Mouse (Mus musculus) forebrain, embryonic 10.5 days (tissue): ENCODE measurements around the gene Tmem158. TPM values are rescaled to one million over a fixed set of nuclear protein-coding genes. Genes with fewer than 3 reads are reported as not detected.

Experiments
- DNase-seq: peaks from one replicate; pipeline ENCODE4 v3.0.0-alpha.2; 2017; ENCODE audit warnings: low spot score; ENCODE audit errors: extremely low spot score
- H3K27ac ChIP-seq: fragments of 300-500 bp; sonication (generic); 2 replicates; pipeline ENCODE4 v1.5.1; 2016; ENCODE audit warnings: mild to moderate bottlenecking
- H3K27me3 ChIP-seq: fragments of 300-500 bp; sonication (generic); 2 replicates; pipeline ENCODE4 v1.6.1; 2016; ENCODE audit warnings: mild to moderate bottlenecking; ENCODE audit not compliant: poor library complexity, severe bottlenecking
- H3K36me3 ChIP-seq: fragments of 300-500 bp; sonication (generic); replicated peaks from 2 replicates; pipeline ENCODE4 v1.6.1; 2016; ENCODE audit warnings: mild to moderate bottlenecking, moderate library complexity
- H3K4me1 ChIP-seq: fragments of 300-500 bp; sonication (generic); 2 replicates; pipeline ENCODE4 v1.6.1; 2016
- H3K4me3 ChIP-seq: fragments of 300-500 bp; sonication (generic); 2 replicates; pipeline ENCODE4 v1.5.1; 2016; ENCODE audit warnings: mild to moderate bottlenecking, moderate library complexity
- H3K9me3 ChIP-seq: fragments of 300-500 bp; sonication (generic); 2 replicates; pipeline ENCODE4 v1.6.1; 2016; ENCODE audit warnings: mild to moderate bottlenecking, moderate library complexity
- WGBS: fragments of 180-500 bp; shearing (Covaris S2); methylation state at CpG from one replicate; pipeline ENCODE4 v1.1.7; 2016; 5-methylcytosine and 5-hydroxymethylcytosine counted together
- polyA plus RNA-seq: library from polyadenylated mRNA; unstranded; fragments of >200 nt; fragmentation: Nextera tagmentation; extraction: Ambion mirVana; gene quantifications from 2 replicates; pipeline ENCODE4 v1.2.1, GENCODE M21; 2016

Gene Tmem158
- polyA plus RNA-seq, 1 experiment from 2014 or later, result 3.3 TPM

DNA sequence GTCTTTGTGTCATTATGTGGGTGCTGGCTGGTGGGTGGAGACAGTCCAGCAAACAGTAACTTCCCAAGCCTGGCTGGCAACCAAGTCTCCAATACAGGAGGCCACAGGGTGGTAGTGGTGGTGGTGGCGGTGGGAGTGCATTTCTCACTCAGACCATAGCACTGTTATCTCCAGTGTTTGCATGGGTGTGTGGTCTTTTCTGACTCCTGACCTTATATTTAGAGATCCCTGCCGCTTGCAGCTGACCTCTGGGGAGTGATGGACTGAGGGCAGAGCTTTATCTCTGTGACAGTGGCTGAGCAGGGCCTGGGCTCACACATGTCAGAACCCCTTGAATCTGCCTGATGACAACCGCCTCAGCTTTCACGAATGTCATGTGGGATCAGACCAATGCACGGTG lies 14.1 kb upstream of the Tmem158 start:
- Histone ChIP-seq H3K4me1 (no peaks in the 10 kb centered on the region), H3K4me3 (no peak overlapping the region), H3K36me3 (no peaks in the 10 kb centered on the region), H3K27me3 (no peaks in the 10 kb centered on the region), H3K27ac (no peak overlapping the region), H3K9me3 (no peaks in the 10 kb centered on the region)
- WGBS, result 79% methylated on average over 5 of the region's 5 CpGs
- DNase-seq, result no peak

DNA sequence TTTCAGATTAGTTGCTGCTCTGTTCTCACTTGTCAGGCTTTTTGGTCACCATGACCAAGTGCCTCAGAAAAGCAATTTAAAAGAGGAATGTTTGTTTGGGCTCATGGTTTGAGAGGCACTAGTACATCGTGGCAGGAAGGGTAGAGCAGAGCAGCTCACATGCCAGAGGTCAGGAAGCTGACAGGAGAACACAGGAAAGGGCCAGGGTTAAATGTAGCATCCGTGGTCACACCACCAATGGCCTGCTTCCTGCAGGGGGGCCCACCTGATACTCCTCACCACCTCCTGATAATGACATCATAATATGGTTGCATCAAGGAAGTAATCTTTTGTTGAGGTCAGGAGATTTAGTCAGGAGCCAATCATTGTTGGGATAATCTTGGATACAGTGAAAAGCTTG lies 13.3 kb upstream of the Tmem158 start:
- DNase-seq, result no peak
- H3K27ac ChIP-seq, result no peak overlapping the region
- H3K4me1 ChIP-seq, result no peaks in the 10 kb centered on the region
- H3K36me3 ChIP-seq, result no peaks in the 10 kb centered on the region
- WGBS, result 66% methylated on average over 2 of the region's 2 CpGs
- no peaks in the 10 kb centered on the region for H3K27me3 ChIP-seq
- H3K9me3 ChIP-seq, result no peaks in the 10 kb centered on the region
- H3K4me3 ChIP-seq, result no peak overlapping the region

GRCm38 (mm10) chr9:123271552-123271951 lies 11.0 kb upstream of the Tmem158 start:
- Histone ChIP-seq H3K27me3 (no peaks in the 10 kb centered on the region), H3K4me3 (no peak overlapping the region), H3K4me1 (no peaks in the 10 kb centered on the region), H3K27ac (no peak overlapping the region), H3K36me3 (no peaks in the 10 kb centered on the region), H3K9me3 (no peaks in the 10 kb centered on the region)
- no peak for DNase-seq
- 85% methylated on average over 4 of the region's 4 CpGs for WGBS

DNA sequence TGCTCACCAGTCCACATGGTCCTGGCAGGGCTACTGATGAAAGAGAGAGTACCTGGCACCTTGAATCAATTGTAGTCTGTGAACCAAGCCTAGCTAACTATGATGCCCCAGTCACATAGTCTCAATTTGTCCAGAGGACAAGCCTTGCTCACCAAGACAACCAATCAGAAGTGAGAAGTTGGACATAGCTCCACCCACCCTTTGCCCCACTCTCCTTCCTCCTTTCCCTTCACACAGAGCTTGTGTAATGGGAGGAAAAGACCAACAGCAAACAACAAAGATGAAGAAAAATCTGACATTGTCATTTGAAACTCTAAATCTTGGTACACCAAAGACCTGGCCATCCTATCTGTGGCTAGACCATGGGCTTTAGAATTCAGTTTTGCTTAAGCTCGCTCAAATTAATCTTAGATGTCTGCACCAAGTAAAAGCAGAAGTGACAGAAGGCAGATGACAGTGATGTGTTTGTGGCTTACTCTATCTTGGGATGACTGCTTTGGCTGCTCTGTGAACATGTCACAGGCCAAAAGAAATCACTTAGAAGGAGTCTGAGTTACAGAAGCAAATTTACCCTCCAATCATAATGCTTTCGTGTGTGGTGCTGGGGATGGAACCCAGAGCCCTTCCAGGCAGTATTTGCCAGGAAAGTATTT lies 9.5 kb upstream of the Tmem158 start:
- Histone ChIP-seq H3K9me3 (no peaks in the 10 kb centered on the region), H3K4me3 (no peak overlapping the region), H3K36me3 (no peaks in the 10 kb centered on the region), H3K27ac (no peak overlapping the region), H3K4me1 (no peaks in the 10 kb centered on the region), H3K27me3 (no peaks in the 10 kb centered on the region)
- no peak for DNase-seq
- WGBS, result 94% methylated on average over 2 of the region's 2 CpGs

- no peak for DNase-seq
- H3K4me3 ChIP-seq, result peak overlapping the region; percentile 73
- WGBS, result under 1% methylated on average over 90 of the region's 92 CpGs
- H3K27me3 ChIP-seq, result peaks cover 55% of the 10 kb centered on the region
- H3K27ac ChIP-seq, result peak overlapping the region; percentile 82
- H3K4me1 ChIP-seq, result peaks cover 19% of the 10 kb centered on the region
- no peaks in the 10 kb centered on the region for H3K9me3 ChIP-seq
- no peaks in the 10 kb centered on the region for H3K36me3 ChIP-seq
These were observed 511 bp downstream of the Tmem158 start for GRCm38 (mm10) chr9:123259896-123260610.

- WGBS, result under 1% methylated on average over 45 of the region's 45 CpGs
- DNase-seq, result peak; percentile 89
- Histone ChIP-seq H3K9me3 (no peaks in the 10 kb centered on the region), H3K4me1 (peaks cover 19% of the 10 kb centered on the region), H3K36me3 (no peaks in the 10 kb centered on the region), H3K4me3 (peak overlapping the region; percentile 73), H3K27ac (peak overlapping the region; percentile 82), H3K27me3 (peaks cover 55% of the 10 kb centered on the region)
These were observed 1.1 kb downstream of the Tmem158 start for GRCm38 (mm10) chr9:123259461-123259895.

GRCm38 (mm10) chr9:123258796-123259195 lies 1.8 kb downstream of the Tmem158 start:
- Histone ChIP-seq H3K4me3 (peak overlapping the region; percentile 73), H3K27ac (no peak overlapping the region), H3K27me3 (peaks cover 51% of the 10 kb centered on the region), H3K9me3 (no peaks in the 10 kb centered on the region), H3K36me3 (no peaks in the 10 kb centered on the region), H3K4me1 (peaks cover 19% of the 10 kb centered on the region)
- no peak for DNase-seq
- 40% methylated on average over 10 of the region's 10 CpGs for WGBS

- 82% methylated on average over 3 of the region's 3 CpGs for WGBS
- H3K4me3 ChIP-seq, result no peak overlapping the region
- peaks cover 20% of the 10 kb centered on the region for H3K4me1 ChIP-seq
- no peak overlapping the region for H3K27ac ChIP-seq
- no peak for DNase-seq
- H3K9me3 ChIP-seq, result no peaks in the 10 kb centered on the region
- H3K27me3 ChIP-seq, result peaks cover 28% of the 10 kb centered on the region
- H3K36me3 ChIP-seq, result no peaks in the 10 kb centered on the region
These were observed 4.8 kb downstream of the Tmem158 start for GRCm38 (mm10) chr9:123255736-123256135.

GRCm38 (mm10) chr9:123247992-123248391 lies 12.6 kb downstream of the Tmem158 start:
- 83% methylated on average over 1 of the region's 1 CpGs for WGBS
- no peak for DNase-seq

GRCm38 (mm10) chr9:123245146-123245545 lies 15.4 kb downstream of the Tmem158 start:
- Histone ChIP-seq H3K4me3 (no peak overlapping the region), H3K36me3 (no peaks in the 10 kb centered on the region), H3K4me1 (no peaks in the 10 kb centered on the region), H3K27ac (no peak overlapping the region), H3K27me3 (no peaks in the 10 kb centered on the region), H3K9me3 (no peaks in the 10 kb centered on the region)
- 82% methylated on average over 4 of the region's 4 CpGs for WGBS
- no peak for DNase-seq

More at GRCm38 (mm10) chr9:123247992-123248391, 12.6 kb downstream of the Tmem158 start:
- H3K4me1 ChIP-seq, result peaks cover 2% of the 10 kb centered on the region; the same call in 1 of the 2 replicates
- no peak overlapping the region for H3K4me3 ChIP-seq
- no peaks in the 10 kb centered on the region for H3K27me3 ChIP-seq
- no peak overlapping the region for H3K27ac ChIP-seq
- no peaks in the 10 kb centered on the region for H3K36me3 ChIP-seq
- H3K9me3 ChIP-seq, result no peaks in the 10 kb centered on the region

DNA sequence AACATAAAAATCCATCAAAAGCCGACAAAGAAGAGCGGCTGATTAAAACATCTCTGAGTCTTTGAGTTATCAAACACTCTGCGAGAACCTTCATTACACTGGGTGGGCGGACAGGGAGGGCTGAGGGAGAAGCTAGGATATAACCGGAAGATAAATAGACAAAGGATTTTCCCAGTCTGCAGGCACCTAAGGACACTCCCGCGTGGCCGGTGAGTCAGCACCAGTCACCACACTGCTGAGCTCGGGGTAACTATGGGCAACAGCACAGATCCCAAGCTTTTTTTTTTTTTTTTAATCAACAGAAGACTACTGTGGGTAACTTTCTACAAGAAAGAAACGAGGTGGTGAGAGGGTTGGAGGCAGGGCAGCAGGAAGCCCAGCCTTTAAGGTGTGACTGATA lies 16.6 kb downstream of the Tmem158 start:
- no peaks in the 10 kb centered on the region for H3K27me3 ChIP-seq
- 71% methylated on average over 10 of the region's 10 CpGs for WGBS
- H3K4me3 ChIP-seq, result no peak overlapping the region
- no peak for DNase-seq
- H3K9me3 ChIP-seq, result no peaks in the 10 kb centered on the region
- H3K4me1 ChIP-seq, result no peaks in the 10 kb centered on the region
- no peaks in the 10 kb centered on the region for H3K36me3 ChIP-seq
- no peak overlapping the region for H3K27ac ChIP-seq

DNA sequence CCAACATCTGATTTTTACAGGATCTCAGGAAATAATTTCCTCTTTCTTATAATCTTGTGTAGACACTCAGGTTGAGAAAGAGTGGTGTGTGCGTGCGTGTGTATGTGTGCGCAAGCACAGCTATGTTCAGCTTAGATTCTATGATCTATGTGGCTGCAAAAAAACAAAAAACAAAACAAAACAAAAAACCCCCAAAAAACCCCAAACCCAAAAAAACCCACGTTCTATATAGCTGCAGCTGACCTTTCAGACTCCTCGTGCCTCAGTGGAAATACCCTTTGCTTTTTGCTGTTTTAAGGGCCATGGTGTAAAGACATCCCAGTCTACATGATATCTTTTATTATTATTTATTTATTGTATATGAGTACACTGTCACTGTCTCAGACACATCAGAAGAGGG lies 19.4 kb downstream of the Tmem158 start:
- H3K36me3 ChIP-seq, result no peaks in the 10 kb centered on the region
- H3K27me3 ChIP-seq, result no peaks in the 10 kb centered on the region
- H3K4me1 ChIP-seq, result peaks cover 13% of the 10 kb centered on the region
- 96% methylated on average over 5 of the region's 5 CpGs for whole genome bisulfite sequencing
- no peak overlapping the region for H3K4me3 ChIP-seq
- H3K27ac ChIP-seq, result no peak overlapping the region
- no peak for DNase-seq
- no peaks in the 10 kb centered on the region for H3K9me3 ChIP-seq

- Histone ChIP-seq H3K4me3 (no peak overlapping the region), H3K4me1 (peaks cover 13% of the 10 kb centered on the region), H3K27me3 (no peaks in the 10 kb centered on the region), H3K27ac (no peak overlapping the region), H3K36me3 (no peaks in the 10 kb centered on the region), H3K9me3 (no peaks in the 10 kb centered on the region)
- DNase-seq, result no peak
- WGBS, result 75% methylated on average over 2 of the region's 2 CpGs
These were observed 19.8 kb downstream of the Tmem158 start for GRCm38 (mm10) chr9:123240751-123241150.
